Mouse (Mus musculus): ENCODE measurements at regions not wholly inside any gene's neighbourhood (a gene's known extent, or its start where the extent isn't known, plus 50 kb on each side); places are given as distances from the start of the nearest gene placed in this dataset.

DNA sequence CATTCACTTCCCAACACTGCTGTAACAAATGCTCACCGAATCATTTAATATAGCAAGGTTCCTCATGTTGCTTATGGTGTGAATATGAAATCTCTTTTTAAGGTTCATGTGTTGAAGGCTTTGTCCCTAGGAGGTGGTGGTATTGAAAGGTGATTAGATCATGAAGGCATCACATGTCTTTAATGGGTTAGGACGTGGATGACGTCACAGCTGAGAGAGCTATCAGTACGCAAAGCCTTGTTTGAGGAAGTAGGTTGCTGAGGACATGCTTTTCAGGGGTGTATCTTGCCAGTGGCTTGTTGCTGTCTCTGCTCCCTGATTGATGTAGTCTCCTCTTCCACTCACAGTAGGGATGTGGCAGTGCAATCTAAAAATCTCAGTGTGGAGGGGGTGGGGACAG, 69.8 kb upstream of the Arsj start:
- DNase-seq (ENCODE audit: low read depth, low spot score): no peak

DNA sequence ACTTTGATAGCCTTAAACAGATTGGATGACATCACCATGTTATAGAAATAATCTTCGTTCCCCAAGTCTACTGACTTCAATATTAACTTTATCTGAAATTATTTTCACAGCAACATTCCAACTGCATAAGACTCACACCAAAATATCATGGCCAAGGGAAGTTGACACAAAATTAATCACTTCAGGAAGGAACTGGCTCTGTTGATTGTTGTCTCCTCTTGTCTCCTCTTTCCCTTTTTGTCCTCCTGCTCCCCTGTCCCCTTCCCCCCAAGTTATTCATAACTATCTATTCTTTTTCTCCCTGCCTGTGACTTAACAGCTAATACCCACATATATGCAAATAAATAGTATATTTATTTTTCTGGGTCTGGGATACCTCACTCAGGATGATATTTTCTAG, 67.6 kb upstream of the Arsj start:
- DNase-seq (ENCODE audit: low read depth, low spot score): no peak

DNA sequence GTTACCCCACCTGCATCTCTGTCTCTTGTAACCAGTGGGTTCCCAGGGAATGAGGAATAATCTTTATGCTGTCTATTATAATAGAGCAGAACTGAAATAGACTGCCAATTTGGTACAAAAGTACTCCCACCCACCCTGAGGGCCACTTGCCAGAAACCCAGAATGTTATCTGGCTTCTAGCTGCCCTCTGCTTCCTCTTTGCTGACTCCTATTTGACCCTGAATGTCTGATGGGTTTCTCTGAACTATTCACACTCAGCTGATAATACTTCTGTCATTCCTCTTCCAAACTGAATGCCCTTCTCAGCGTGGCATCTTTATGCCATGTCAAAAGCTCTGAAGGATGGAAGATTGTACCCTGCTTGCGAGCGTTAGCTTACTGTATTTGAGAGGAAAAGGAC, 64.2 kb upstream of the Arsj start:
- DNase-seq (ENCODE audit: low read depth, low spot score): no peak

DNA sequence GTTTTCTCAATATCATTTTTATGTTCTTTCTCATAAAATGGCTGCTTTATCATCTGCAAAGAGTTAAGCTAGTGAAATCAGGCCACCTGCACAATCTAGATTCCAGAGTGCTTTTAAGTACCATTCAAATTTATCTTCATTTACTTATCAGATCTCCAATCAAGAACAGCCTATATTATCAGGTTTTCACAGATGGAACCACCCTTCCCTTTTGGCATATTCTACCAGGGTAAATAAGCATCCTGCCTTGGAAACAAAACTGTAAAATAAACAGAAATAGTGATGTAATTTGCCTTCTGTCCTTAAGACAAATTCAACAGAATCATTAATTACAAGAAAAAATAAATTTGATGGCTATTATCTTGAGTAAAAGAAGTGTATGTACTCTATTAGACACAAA, 55.2 kb upstream of the Arsj start:
- DNase-seq (ENCODE audit: low read depth, low spot score): no peak

Measured in 3T3-L1 (cell line).